Mouse (Mus musculus) lung, embryonic 16.5 days (tissue): ENCODE measurements at regions not wholly inside any gene's neighbourhood (a gene's known extent, or its start where the extent isn't known, plus 50 kb on each side); places are given as distances from the start of the nearest gene placed in this dataset.
"Not testable (repeated sequence)": the region's sequence is repeated elsewhere in the genome, so short reads cannot be mapped to it uniquely, and the experiment has no call there.

ENCODE experiments used
- ATAC-seq: fragments of 200-750 bp; cut with Nextera tagmentation; 2 replicates; pipeline ENCODE4 v1.8.0; 2017; ENCODE audit warnings: low read depth, mild to moderate bottlenecking, moderate library complexity
- H3K27ac ChIP-seq: fragments of 300-500 bp; sonication (generic); 2 replicates; pipeline ENCODE4 v1.5.1; 2014; ENCODE audit warnings: mild to moderate bottlenecking, control low read depth, low read length
- H3K27me3 ChIP-seq: fragments of 300-500 bp; sonication (generic); 2 replicates; pipeline ENCODE4 v1.6.1; 2014; ENCODE audit warnings: low read depth, low read length, mixed read lengths; ENCODE audit not compliant: control insufficient read depth, insufficient read depth
- H3K36me3 ChIP-seq: fragments of 300-500 bp; sonication (generic); 2 replicates; pipeline ENCODE4 v1.6.1; 2014; ENCODE audit warnings: low read length; ENCODE audit not compliant: control insufficient read depth, insufficient read depth
- H3K4me1 ChIP-seq: fragments of 300-500 bp; sonication (generic); replicated peaks from 2 replicates; pipeline ENCODE4 v1.6.1; 2014; ENCODE audit warnings: low read length, mixed read lengths; ENCODE audit not compliant: control insufficient read depth, insufficient read depth
- H3K4me2 ChIP-seq: fragments of 300-500 bp; sonication (generic); 2 replicates; pipeline ENCODE4 v1.6.1; 2014; ENCODE audit warnings: low read depth, low read length, control low read depth
- H3K4me3 ChIP-seq: fragments of 300-500 bp; sonication (generic); 2 replicates; pipeline ENCODE4 v1.5.1; 2014; ENCODE audit warnings: mild to moderate bottlenecking, low read length, control low read depth
- H3K9ac ChIP-seq: fragments of 300-500 bp; sonication (generic); 2 replicates; pipeline ENCODE4 v1.6.1; 2014; ENCODE audit warnings: low read length, control low read depth
- H3K9me3 ChIP-seq: fragments of 300-500 bp; sonication (generic); 2 replicates; pipeline ENCODE4 v1.6.1; 2016; ENCODE audit warnings: low read length; ENCODE audit not compliant: control insufficient read depth
- WGBS: fragments of 180-500 bp; shearing (Covaris S2); extraction: QIAGEN DNeasy Blood & Tissue Kit; methylation state at CpG from one replicate; pipeline ENCODE4 v1.1.7; 2014; 5-methylcytosine and 5-hydroxymethylcytosine counted together

DNA sequence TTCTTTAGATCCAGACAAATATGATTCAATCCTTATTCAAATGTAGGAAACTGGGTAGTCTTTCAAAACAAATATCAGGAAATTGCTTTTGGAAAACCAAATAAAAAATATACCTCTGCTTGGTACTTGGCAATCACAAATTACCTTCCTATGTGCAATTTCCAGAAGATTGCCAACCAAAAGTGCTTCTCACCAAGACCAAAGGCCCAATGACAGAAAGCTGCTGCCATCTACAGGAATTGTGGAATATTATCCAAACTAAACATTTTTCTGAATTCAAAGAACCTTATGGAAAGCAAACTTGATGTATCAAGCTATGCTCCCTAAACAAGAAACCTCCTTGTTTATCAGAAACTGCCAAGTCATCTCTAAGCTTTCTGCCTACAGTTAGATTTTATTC is 169.1 kb upstream of the Hsf2 start:
- no peaks in the 10 kb centered on the region for H3K4me1 ChIP-seq
- H3K4me3 ChIP-seq, result no peak overlapping the region
- H3K27ac ChIP-seq, result no peak overlapping the region
- H3K9me3 ChIP-seq, result no peaks in the 10 kb centered on the region
- no peak overlapping the region for H3K4me2 ChIP-seq
- ATAC-seq, result no peak
- no peaks in the 10 kb centered on the region for H3K27me3 ChIP-seq
- no peak overlapping the region for H3K9ac ChIP-seq
- H3K36me3 ChIP-seq, result no peaks in the 10 kb centered on the region

DNA sequence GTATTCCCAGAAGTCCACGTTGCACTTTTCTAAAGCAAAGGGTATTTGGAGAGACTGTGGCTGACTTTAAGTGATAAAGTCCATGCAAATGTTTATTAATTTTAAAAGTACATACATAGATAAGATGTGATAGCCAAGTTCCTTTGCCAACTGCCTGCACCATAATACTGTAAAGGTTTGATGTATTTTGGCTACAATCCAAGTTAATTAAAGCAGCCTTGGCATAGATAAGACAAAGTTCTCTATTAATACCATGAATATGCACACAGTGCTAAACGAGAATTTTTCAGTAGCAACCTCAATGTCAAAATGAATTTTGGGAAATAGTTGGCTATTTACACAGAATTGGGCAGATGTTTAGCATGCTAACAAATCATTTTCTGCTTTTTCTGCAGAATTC is 167.0 kb upstream of the Hsf2 start:
- no peak overlapping the region for H3K4me3 ChIP-seq
- H3K27ac ChIP-seq, result no peak overlapping the region
- H3K9ac ChIP-seq, result no peak overlapping the region
- H3K4me2 ChIP-seq, result no peak overlapping the region
- H3K36me3 ChIP-seq, result no peaks in the 10 kb centered on the region
- WGBS, result 27% methylated on average over 2 of the region's 2 CpGs
- no peak for ATAC-seq
- no peaks in the 10 kb centered on the region for H3K27me3 ChIP-seq
- H3K9me3 ChIP-seq, result no peaks in the 10 kb centered on the region
- no peaks in the 10 kb centered on the region for H3K4me1 ChIP-seq

DNA sequence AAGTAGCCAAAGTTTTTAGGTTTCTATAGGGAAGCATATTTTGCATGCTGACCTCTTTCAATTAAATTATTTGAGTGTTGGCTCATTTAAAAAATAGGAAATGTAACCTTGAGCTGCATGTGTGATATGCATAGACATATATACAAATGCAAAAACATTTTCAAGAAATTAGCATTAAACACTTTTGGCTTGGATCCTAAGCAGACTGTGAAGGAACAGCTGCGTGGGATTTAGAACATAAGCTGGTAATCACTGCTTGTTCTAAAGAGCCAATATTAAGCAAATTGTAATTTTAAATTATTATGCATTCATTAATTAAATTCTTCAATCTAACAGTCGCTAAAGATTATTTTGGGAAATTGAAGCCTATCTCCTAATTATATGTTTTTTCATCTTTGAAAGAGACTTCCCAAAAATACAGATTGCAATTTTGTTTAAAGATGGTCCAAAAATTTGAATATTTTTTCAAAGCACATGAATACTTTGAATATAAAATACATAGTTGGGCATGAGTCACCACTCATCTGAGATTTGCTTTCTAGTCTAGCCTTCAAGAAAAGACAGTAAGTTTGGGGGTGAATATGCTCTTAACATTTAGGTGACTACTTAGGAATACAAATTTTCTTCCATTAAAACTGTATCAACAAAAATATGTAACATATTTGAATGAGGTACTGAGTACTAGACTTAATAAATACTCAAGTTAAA is 163.3 kb upstream of the Hsf2 start:
- no peak for ATAC-seq
- H3K27ac ChIP-seq, result no peak overlapping the region

GRCm38 (mm10) chr10:57324226-57324625 is 162.0 kb upstream of the Hsf2 start:
- H3K4me1 ChIP-seq, result no peaks in the 10 kb centered on the region
- H3K9me3 ChIP-seq, result no peaks in the 10 kb centered on the region
- ATAC-seq, result no peak
- 63% methylated on average over 1 of the region's 1 CpGs for WGBS
- no peaks in the 10 kb centered on the region for H3K36me3 ChIP-seq
- H3K9ac ChIP-seq, result no peak overlapping the region
- H3K4me2 ChIP-seq, result no peak overlapping the region
- H3K27ac ChIP-seq, result no peak overlapping the region
- no peak overlapping the region for H3K4me3 ChIP-seq
- H3K27me3 ChIP-seq, result no peaks in the 10 kb centered on the region

More for the DNA sequence above, 163.3 kb upstream of the Hsf2 start:
- WGBS, result 77% methylated on average over 2 of the region's 2 CpGs
- Histone ChIP-seq H3K4me3 (no peak overlapping the region), H3K4me1 (no peaks in the 10 kb centered on the region), H3K4me2 (no peak overlapping the region), H3K9ac (no peak overlapping the region), H3K36me3 (no peaks in the 10 kb centered on the region), H3K9me3 (no peaks in the 10 kb centered on the region), H3K27me3 (no peaks in the 10 kb centered on the region)

DNA sequence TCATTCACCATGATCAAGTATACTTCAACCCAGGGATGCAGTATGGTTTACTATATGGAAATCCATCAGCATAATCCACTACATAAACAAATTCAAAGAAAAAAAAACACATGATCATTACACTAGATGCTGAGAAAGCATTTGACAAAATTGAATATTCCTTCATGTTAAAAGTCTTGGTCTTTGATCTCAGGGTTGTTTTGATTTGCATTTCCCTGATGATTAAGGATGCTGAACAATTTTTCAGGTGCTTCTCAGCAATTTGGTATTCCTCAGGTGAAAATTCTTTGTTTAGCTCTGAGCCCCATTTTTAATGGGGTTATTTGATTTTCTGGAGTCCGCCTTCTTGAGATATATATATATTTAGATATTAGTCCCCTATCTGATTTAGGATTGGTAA is 123.4 kb upstream of the Hsf2 start:
- not testable (repeated sequence) for H3K27me3 ChIP-seq, ATAC-seq, H3K36me3 ChIP-seq, H3K4me2 ChIP-seq, H3K27ac ChIP-seq, H3K9ac ChIP-seq, H3K4me3 ChIP-seq, H3K4me1 ChIP-seq, H3K9me3 ChIP-seq
- 100% methylated on average over 1 of the region's 1 CpGs for WGBS
